Mouse (Mus musculus) B cell, adult 62 days (primary cell): Measurements from ENCODE around the gene Il17rb. TPM values are rescaled to one million over a fixed set of nuclear protein-coding genes. Genes with fewer than 3 reads are reported as not detected.

Source experiments
- total RNA-seq: library from RNA; stranded (reverse); gene quantifications from 4 replicates; pipeline ENCODE4 v1.2.4, GENCODE M21; 2023

The Il17rb gene
- total RNA-seq: not detected in 4 replicates

GRCm38 (mm10) chr14:30008733-30009575 is at the start of gene Il17rb, which contains the start of gene Chdh:
Il17rb (minus strand) TSS chr14:30008896.
Chdh (plus strand) TSS chr14:30009023.

GRCm38 (mm10) chr14:29978254-29979204 is 30.2 kb downstream of the Il17rb start, which contains the start of gene Actr8:
Actr8 (plus strand) TSS chr14:29978337.

GRCm38 (mm10) chr14:29968075-29968821 is 40.4 kb downstream of the Il17rb start, which contains the start of gene Selenok:
Selenok (plus strand) TSS chr14:29968308.

Other genes starting within 250 kb of the Il17rb start
- gene Selenok, start 40.6 kb downstream of the Il17rb start, total RNA-seq: 162 to 183 TPM (median 174 TPM) in 4 replicates
- gene Actr8, start 30.6 kb downstream of the Il17rb start, total RNA-seq: 50.9 to 60.7 TPM (median 57.6 TPM) in 4 replicates
- 0.16 TPM in 1 of 4 replicates, not detected in the others for gene Chdh, start 127 bp upstream of the Il17rb start, total RNA-seq